Mouse (Mus musculus): ENCODE results near the gene B4galt3. TPM values are rescaled to one million over a fixed set of nuclear protein-coding genes. Genes with fewer than 3 reads are reported as not detected.

The B4galt3 gene
- total RNA-seq, 2 experiments from 2014 or later, result 17.8 to 28.5 TPM

GRCm38 (mm10) chr1:171262594-171263130 lies 7.5 kb upstream of the B4galt3 start:
- 0 out of 2 replicates have a peak, but pooled peaks have one; percentile 15 for ATAC-seq (ENCODE audit: poor library complexity, severe bottlenecking)

GRCm38 (mm10) chr1:171263185-171263611 lies 6.9 kb upstream of the B4galt3 start:
- no peak for ATAC-seq (ENCODE audit: poor library complexity, severe bottlenecking)

- ATAC-seq (ENCODE audit: poor library complexity, severe bottlenecking), result peak; percentile 54; the same call in 1 of the 2 replicates
These were observed 6.3 kb upstream of the B4galt3 start for GRCm38 (mm10) chr1:171263666-171264461.

- no peak for ATAC-seq (ENCODE audit: poor library complexity, severe bottlenecking)
These were observed 4.0 kb upstream of the B4galt3 start for GRCm38 (mm10) chr1:171265971-171266744.

GRCm38 (mm10) chr1:171268341-171268740 lies 1.8 kb upstream of the B4galt3 start:
- ATAC-seq (ENCODE audit: poor library complexity, severe bottlenecking), result no peak

GRCm38 (mm10) chr1:171270573-171270900 lies 409 bp downstream of the B4galt3 start:
- peak; percentile 33 for ATAC-seq (ENCODE audit: poor library complexity, severe bottlenecking)

GRCm38 (mm10) chr1:171271196-171271595 lies 1.1 kb downstream of the B4galt3 start:
- no peak for ATAC-seq (ENCODE audit: poor library complexity, severe bottlenecking)

GRCm38 (mm10) chr1:171271622-171272021 lies 1.5 kb downstream of the B4galt3 start:
- no peak for ATAC-seq (ENCODE audit: poor library complexity, severe bottlenecking)

- peak; percentile 40 for ATAC-seq (ENCODE audit: poor library complexity, severe bottlenecking)
These were observed 2.0 kb downstream of the B4galt3 start for GRCm38 (mm10) chr1:171272086-171272485.

GRCm38 (mm10) chr1:171274171-171274570 lies 4.0 kb downstream of the B4galt3 start:
- peak; percentile 72 for ATAC-seq (ENCODE audit: poor library complexity, severe bottlenecking)

GRCm38 (mm10) chr1:171275144-171275734 lies 5.1 kb downstream of the B4galt3 start:
- ATAC-seq (ENCODE audit: poor library complexity, severe bottlenecking), result no peak

- ATAC-seq (ENCODE audit: poor library complexity, severe bottlenecking), result no peak
These were observed 6.1 kb downstream of the B4galt3 start for GRCm38 (mm10) chr1:171276110-171276748.

GRCm38 (mm10) chr1:171277736-171278135 lies 7.6 kb downstream of the B4galt3 start:
- no peak for ATAC-seq (ENCODE audit: poor library complexity, severe bottlenecking)

- no peak for ATAC-seq (ENCODE audit: poor library complexity, severe bottlenecking)
These were observed 8.3 kb downstream of the B4galt3 start for GRCm38 (mm10) chr1:171278436-171278835.

GRCm38 (mm10) chr1:171279012-171279705 lies 9.0 kb downstream of the B4galt3 start:
- ATAC-seq (ENCODE audit: poor library complexity, severe bottlenecking), result no peak

- ATAC-seq (ENCODE audit: poor library complexity, severe bottlenecking), result no peak
These were observed 9.6 kb downstream of the B4galt3 start for GRCm38 (mm10) chr1:171279721-171280120.

- peak; percentile 6 for ATAC-seq (ENCODE audit: poor library complexity, severe bottlenecking)
These were observed 10.3 kb downstream of the B4galt3 start for GRCm38 (mm10) chr1:171280250-171280915.

- peak; percentile 91 for ATAC-seq (ENCODE audit: poor library complexity, severe bottlenecking)
These were observed 10.9 kb downstream of the B4galt3 start, which contains the start of gene Ppox for GRCm38 (mm10) chr1:171280916-171281527. Ppox (minus strand) TSS chr1:171281186.

GRCm38 (mm10) chr1:171281528-171281923 lies 11.4 kb downstream of the B4galt3 start:
- ATAC-seq (ENCODE audit: poor library complexity, severe bottlenecking), result peak; percentile 62
